Mouse (Mus musculus): ENCODE measurements at regions not wholly inside any gene's neighbourhood (a gene's known extent, or its start where the extent isn't known, plus 50 kb on each side); places are given as distances from the start of the nearest gene placed in this dataset.

DNA sequence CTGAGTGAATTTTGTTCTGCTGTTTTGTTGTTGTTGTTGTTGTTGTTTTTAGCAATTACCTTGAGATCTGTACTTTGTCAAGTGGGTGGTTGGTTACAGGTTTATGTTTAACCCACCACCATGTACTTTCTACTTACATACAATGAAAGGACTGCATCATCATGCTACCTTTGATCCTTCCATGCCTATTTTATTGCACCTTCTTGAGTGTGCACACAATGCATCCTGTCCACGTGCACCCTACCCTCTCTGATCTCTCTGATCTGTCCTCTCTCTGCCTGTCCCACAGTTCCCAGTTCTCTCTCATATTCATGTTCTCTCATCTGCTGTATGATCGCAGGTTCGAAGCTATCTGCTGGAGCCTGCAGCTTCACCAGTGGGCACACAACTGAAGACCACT is 59.9 kb upstream of the Gas1 start:
- DNase-seq: no peak

DNA sequence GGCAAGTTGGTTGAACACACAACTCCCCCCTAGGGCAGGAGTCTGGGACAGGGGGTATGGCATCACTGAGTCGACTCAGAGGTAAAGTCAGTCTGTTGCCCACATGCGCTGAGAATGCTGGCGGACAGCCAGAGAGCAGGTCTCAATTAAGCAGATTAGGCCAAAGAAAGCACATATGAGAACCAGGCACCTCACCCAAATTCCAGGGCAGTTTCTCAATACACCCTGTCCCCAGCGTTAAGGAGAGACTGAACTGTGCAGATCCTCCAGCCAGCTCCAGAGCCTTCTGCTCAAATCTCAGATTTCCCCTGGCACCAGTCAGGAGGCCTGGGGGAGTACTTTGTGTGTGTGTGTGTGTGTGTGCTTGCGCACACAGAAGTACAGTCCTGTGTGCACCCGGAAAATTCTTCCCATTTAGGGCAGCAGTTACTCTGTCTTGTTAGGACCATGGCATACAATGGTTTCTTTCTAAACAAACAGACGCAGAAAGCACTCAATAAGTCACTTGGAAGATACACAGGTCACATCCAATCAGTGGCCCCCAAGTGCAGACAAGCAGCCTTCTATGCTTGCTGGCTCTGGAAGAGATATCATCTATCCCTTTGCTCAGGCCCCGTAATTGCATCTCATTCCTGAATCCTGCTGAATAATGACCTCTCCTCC is 65.4 kb upstream of the Gas1 start:
- no peak for DNase-seq

DNA sequence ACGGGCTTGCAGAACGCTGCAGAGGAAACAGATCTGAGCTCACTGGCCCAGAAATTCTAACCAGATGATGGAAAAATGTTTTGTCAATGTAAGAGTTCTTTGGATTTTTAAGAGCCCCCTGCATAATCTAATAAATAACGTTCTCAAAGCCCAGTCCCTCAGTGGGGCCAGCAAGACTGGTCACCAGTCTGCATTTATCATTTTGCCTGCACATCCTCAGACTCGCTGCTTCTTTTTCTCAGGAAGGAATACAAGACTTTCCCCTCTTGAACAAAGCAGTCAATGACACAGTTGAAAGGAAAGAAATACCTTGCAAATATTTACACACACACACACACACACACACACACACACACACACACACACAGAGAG is 65.9 kb upstream of the Gas1 start:
- no peak for DNase-seq

DNA sequence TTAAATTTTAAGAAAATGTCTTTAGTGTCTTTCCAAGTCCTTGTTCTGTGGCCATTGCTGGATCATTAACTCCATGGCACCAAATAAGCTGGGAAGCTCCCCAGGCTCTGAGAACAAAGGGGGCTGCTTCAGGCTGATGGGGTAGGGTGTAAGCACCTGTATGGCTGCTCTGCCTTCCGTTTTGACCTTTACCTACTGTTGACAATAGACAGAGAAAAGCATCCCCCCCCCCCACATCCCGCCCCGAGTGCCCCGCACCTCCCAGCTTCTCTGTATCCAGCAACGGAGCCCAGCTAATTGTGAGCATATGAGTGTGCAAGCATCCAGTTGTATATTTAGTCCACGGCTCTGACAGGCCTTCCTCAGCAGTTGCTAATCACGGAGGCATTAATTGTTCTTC is 78.0 kb upstream of the Gas1 start:
- no peak for DNase-seq

DNA sequence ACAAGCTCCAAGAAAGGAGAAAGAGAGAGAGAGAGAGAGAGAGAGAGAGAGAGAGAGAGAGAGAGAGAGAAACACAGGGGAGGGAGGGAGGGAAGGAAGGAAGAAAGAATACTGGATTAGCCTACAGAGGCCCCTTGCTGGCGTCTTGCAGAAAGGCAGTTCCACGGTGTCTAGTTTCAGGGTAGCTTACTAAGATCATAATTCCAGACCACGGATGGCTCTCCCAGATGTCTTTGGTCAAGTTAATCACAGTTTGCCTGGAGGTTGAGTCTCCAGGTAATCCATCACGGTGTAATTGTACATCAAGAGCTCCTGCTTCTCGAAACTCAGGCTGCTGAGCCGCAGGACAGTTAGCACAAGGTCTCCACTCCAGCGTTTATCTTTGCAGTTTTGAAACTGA is 78.5 kb upstream of the Gas1 start:
- no peak for DNase-seq

DNA sequence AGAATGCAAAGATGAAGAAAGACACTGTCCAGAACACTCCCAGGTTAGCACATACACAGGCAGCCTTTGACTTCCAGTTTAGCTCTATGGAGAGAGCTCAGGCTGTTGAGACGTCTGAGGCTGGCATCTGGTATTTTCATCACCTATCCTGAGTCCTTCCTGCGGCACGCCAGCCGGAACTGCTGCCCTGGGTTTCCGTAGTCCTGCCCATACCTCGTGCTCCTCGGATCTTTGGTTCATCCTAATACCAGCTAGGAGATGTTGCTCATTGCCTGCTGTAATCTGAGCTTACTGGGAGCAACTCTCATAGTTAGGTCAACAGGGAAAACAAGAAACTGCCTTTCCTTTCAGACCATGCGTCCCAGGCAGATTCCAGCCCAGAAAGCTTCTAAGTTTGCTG is 79.8 kb upstream of the Gas1 start:
- no peak for DNase-seq

DNA sequence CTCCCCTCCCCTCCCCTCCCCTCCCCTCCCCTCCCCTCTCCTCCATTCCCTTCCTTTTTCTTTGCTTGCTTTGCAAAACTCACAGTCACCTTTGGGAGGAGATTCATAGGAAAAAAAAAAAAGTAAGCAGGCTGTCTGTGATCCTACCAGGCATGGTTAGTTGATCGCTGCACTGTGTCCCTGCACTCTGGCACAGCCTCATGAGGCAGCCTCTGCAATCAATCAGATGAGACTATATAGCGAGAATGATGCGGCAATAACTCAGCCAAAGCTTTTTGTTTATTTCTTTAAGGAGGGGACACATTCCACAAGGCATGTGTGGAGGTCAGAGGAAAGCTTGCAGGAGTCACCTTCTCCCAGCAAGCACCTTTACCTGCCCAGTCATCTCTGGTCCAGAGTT is 80.7 kb upstream of the Gas1 start:
- DNase-seq: no peak

DNA sequence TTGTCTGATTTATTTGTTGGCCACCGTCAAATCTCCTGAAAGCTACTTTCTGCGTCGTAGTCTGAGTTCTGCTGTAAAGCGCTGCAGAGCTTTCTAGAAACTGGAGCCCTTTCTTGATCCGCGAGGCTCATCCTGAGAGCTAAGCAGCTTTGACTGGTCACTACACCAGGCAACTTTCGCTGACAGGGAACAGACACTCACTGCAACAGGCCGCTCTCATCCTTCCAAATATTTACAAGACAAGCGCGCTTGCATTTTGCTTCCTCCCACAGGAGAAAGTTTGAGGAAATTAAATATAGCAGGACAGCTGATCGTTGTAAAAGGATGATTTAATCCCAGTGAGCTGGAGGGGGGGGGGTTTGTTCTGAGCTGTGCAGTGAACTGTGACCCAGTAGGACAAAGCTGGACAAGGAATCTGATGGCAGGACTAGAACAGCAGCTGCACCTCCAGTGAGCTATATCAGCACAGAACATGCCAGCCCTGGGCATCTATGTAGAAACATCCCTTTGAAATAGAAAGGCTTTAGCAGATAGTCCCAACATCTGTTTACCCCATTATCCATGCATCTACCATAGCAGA is 85.4 kb upstream of the Gas1 start:
- no peak for DNase-seq

DNA sequence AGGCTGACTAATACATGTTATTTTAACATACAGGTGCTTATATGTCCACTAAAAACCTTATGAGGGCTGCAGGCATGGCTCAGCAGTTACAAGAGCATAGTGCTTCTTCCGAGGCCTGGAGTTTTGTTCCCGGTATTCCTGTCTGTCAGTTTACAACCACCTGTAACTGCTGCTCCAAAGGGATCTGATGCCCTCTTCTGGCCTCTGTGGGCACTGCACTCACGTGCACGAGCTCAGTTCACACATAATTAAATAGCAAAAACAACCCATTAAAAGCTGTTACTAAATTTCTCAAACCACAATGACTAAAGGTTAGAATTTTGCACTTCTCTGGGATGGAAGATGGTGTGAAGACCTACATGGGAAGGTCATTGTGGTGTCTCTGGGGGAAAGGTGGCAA is 87.3 kb upstream of the Gas1 start:
- DNase-seq: no peak

DNA sequence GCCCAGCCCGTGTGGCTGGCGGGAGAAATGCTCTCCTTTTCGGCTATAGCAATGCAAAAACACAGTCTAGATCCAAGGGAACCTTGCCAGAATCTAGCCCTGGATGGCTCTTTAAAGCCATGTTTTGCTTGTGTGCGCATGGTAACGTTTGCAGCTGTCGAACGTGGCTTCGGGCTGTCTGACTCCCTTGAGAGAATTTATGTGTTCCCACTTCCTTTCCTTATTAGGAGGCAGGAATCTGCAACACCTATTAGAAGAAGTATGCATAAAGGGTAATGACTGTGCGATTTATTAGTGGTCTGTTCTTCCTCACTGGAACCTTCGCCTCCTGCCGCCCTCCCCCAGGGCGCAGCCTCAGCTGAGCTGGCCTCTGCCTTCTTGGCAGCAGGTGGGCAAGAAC is 90.4 kb upstream of the Gas1 start:
- no peak for DNase-seq

DNA sequence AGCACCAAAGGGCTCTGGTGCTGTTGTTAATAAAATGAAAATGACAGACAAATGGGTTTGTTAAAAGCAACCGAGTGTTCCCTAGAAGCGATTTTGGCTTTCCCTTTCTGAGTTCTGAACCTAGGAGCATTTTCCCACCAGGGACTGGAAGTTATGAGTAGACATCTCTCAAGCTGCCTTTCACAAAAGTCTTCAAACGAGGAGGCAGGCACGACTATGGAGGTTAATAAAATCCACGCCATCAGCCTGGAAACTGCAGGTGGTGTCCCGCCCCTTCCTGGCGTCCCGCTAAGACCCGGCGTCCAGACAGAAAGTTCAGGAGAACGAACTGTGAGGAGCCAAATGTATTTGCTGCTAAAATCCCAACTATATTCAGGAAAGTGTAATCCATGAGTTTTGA is 91.1 kb upstream of the Gas1 start:
- no peak for DNase-seq

DNA sequence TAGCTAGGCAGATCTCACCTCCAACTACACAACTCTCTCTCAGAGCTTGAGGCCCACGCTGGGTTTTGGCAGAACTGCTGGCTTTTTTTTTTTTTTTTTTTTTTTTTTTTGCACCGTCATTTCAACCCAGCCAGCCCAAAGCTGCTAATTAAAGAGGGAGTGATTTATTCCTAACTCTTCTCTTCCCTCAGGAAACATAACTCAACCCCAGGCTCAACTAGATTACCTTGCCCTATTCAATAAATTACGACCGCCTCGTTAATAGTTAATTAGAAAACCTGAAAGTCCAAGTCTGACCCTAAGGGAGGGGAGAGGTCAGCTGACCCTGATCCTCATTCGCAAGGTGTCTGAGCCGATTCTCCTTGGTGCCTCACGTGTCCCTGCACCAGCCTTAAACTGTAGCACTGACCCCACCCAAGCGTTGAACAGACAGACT is 92.3 kb upstream of the Gas1 start:
- DNase-seq: no peak

DNA sequence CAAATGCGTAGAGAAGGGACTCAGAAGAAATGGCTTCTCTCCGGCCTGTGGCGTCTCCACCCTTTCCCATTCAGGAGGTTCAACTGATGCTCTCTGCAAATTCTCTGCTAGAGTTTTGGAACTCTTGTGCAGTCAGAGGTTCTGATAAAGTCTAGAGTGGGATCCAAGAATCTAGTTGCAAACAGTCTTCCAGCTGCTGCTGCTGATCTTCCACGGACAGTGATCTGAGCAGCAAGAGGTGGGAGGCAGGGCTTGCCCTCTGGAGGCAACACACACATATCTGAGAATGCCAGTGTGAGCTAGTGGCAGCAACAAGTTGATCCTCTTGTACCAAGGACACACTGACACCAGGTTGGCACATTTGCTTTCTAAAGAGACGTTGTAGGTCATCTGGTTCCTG is 93.4 kb upstream of the Gas1 start:
- no peak for DNase-seq

DNA sequence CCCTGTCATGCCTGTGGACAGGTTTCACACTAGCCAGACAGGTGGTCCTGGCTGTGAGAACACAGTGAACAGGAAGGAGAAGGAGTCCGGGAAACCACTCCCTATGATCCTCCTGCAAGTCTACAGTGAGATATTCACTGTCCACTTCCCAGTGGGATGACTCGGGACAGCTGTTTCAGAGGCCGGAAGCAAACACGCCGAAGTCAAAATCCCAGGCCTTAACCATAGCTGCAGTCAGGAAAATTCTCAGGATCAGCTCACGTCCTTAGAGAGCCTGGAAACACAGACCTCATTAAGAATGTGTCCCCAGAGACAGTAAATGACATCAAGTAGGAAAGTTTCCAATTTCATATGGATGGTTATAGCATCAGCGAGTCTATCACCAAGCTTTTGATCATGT is 96.2 kb upstream of the Gas1 start:
- no peak for DNase-seq

DNA sequence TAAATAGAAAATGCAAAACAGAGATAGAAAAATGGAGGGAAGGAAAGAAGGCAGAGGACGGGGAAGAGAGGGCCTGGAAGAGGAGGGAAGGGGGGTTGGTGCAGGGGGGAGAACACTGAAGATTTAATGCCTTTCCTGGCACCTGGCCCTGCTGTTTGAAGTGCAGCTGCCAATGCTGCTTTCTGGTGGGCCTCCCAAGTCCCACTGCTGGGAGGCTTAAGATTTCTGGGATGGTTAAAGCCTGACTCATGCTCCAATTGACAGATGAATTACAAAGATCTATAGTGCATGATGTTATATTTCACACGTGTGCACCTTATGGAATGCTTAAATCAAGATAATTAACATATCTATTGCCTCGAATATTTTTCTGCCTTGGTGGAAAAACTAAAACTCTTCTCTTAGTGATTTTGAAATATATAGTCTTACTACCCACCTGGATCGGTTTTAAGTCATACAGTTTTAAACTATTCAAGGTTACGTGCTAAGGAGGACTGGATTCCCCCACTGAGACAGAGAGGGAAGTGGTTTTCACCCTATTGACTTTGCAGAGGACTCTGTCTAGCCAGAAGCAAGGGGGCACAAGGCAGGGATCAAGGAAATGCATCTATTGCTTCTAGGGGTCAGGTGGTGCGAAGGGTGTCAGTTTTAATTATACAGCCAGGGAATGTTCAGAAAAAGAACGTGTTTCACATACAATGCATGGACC is 105.5 kb upstream of the Gas1 start:
- no peak for DNase-seq

DNA sequence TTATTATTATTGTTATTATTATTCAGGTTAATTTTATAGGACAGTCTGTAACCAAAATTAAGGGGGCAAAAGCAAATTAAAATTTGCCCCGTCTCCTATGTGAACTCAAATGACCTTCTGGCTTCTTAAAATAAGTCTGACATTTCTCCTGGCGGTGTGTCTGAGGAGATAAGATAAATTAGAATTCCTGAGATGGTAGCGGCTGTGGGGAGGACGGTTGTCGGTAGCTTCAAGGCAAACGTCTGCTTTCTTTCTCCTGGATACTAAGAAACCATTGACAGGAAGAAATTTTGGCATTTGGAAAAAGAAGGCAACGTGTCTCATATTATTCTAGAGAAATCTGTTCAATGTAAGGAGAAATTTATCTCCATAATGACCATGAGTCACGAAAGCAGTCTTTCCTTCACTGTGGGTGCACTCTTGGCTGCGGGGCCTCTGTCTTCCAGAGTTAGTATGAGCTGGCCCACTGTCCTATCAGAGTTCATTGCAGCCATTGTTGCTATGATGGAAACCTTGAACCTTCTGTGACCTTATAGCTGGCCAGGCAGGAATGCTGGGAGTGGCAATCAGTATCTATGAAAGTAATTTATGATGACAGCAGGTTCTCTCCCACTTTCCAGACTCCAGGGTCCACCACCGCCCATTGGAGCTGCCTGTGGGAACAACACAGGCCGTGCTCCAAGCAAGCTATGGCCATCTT is 109.5 kb upstream of the Gas1 start:
- DNase-seq: no peak

DNA sequence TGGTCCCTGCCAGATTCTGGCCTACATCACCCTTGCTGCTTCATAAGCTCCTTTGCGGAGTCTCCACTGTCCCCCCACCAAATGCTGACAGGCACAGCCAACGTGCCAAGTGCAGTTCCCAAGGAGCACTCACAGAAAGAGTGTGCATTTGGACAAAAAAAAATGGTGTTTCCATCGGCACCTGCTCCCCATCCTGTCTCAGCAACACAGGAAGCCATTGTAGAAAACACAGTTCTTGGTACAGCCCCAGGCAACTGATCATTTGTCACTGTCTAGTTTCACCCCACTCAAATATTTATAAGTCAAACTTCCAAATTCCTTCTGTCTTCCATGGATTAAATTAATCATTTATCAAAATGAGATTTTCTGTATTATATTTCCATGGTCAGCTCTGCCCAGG is 112.5 kb upstream of the Gas1 start:
- no peak for DNase-seq

DNA sequence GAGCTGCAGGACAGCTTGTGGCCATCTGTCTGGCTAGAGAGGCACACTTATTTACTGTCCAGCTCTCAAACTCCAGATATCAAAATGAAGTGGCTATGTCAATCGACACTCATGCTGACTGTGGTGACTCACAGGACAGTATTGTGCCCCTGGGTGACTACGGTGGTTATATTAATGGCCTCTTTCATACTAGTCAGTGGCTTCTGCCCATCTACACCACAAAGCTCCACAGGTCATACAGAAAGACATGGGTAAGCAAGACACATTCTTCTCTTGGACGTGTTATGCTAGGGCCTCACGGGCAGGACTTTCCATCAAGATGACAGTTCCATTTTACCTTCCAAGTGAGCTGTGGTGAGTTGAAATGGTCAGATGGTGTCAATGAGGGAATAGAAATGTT is 113.7 kb upstream of the Gas1 start:
- DNase-seq: no peak

DNA sequence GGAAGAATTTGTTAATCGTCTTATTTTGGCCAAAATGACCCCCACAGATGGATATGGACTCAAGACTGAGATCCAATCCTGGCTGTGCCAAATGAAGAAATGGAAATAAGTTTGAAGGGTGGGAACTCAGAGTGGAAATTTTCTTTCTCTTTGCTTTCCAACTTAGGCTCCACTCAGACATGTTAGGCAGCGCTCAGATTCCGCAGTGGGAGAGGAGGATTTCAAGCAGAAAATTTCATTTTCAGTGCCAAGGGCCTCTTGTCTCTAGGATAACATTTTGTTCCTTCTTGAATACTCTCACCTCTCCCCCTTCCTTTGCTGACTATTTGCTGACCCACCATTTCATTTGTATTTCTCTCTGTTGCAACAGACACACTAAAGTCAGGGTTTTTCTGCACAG is 114.2 kb upstream of the Gas1 start:
- no peak for DNase-seq

DNA sequence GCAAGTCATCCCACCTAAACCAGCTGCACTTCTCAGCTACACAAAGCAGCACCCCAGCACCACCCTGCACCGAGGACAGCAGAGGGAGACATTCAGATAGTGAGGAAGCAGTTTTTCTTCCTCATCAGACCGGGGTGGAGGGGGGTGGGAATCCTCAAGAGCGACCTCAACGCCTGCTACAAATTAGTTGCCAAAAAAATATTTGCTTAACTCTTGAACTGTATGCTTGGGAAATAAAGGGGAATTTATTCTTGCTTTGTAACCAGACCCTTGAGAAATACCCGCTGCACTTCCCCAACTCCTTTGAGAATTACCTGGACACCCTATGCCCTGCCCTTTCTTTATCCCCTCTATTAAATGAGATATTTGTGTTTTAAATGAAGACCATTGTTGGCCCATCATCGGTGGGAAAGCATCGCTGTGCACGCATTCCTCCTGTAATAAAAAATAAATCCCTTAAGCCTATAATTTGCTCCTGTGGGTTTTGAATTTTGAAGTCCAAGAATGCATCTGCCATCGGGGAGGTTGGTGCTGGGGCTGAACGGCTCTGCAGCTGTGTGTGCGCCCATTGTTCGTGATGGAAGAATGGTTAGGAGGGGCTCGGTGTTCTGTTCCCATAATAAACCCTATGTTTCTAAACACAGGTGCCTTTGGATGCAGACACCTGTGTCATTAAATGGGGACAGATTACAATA is 119.2 kb upstream of the Gas1 start:
- no peak for DNase-seq

DNA sequence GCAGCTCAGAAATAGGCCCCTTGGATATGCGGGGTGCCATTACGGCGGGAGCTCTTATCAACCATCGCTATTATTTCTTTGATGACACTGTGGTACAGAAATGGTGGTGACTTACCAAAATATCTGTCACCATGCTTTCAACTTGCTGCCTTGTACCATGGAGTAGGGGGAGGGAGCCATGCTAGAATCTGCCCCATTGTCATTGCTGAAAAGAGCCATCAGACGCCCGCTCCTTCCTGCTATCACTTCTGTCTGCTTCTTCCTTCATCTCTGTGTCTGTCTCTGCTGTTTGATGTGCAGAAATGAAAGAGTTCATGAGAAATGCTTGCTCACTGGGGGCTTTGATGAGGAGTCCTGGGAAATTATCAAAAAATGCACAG is 119.7 kb upstream of the Gas1 start:
- DNase-seq: no peak

DNA sequence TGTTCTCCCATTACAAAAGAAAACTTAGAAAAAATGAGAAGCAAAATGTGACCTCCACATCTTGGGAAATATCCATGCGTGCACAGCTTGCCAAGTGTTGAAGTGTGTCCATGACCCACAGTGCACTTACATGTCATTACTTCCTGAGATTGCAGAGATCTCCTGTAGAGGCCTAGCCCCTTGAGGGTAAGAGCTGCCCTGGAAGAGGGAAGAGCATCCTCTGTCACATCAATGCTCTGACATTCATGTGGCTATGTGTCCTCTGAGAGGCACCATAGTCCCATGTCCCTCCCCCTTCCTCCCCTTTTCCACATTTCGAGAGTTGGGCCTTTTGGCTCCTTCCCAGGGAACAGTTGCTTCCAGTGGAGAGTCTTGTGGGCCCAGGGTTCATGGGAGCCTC is 121.4 kb upstream of the Gas1 start:
- DNase-seq: no peak

DNA sequence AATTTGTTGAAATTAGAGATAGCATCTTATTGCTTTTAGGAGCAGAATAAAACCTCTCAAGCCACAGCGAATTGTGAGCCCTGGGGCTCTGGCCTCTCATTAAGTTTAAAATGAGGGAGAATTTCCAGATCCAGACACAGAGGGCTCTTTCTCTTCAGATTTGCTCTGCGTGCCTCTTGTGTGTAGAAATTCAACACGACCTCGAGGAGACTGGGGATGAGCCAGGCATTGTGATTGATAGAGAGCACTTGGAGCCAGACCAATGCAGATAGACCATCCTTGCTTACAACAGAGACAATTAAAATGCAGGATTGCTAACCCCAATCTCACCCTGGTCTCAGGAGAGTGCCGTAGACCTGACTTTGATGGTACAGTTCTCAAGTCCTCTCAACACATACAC is 121.9 kb upstream of the Gas1 start:
- DNase-seq: no peak

DNA sequence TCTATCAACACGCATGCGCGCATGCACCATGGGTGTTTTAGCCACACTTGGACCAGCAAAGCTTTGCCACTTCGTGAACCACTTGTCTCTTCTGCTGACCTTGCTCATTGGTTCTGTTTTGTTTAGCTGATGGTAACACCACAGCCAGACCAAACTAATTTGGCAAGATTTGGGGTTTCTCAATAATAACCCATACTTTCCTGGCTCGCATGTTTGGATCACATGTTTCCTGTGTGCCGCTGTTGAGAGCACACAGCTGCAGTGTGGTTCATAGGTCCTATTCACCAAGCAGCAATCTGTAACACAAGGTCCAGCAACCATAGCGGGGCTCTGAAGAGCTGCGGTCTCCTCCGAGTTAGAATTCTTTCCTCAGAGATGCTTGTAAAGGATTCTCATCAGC is 126.4 kb upstream of the Gas1 start:
- DNase-seq: no peak
